Mouse (Mus musculus) erythroblast, embryonic 14.5 days (primary cell): ENCODE results near the gene Pafah1b1.

Experiments used
- GATA1 ChIP-seq: IDR thresholded peaks from 2 replicates; pipeline ENCODE4 v1.6.1; 2012; ENCODE audit warnings: low read length, inconsistent platforms, mixed read lengths
- TAL1 ChIP-seq: IDR thresholded peaks from 3 replicates; pipeline ENCODE4 v1.6.1; 2012; ENCODE audit warnings: low read length, inconsistent platforms, mixed read lengths

DNA sequence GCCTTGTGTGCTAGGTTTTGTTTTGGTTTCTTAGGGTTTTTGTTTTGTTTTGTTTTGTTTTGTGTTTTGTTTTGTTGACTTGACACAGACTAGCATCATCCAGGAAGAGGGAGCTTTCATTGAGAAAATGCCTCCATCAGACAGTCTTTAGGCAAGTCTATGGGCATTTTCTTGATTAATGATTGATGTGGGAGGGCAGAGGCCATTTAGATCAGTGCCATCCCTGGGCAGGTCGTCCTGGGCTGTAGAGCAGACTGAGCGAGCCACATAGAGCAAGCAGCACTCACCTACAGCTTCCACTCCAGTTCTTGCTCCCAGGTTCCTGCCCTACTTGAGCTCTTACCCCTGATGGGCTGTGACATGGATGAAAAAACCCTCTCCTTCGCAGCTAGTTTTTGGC is 13.4 kb upstream of the Pafah1b1 start:
- TF ChIP-seq GATA1: no peak
- TF ChIP-seq TAL1: no peak
